ENCODE assay signal across 35 mouse cellular contexts in genomic region chr3:155942896-155943295, GRCm38 (mm10).
"Had no signal": no experiment of that assay in that cellular context is flagged by ENCODE, and none has a peak within 500 bp of the region (broad histone marks: within the 10 kb centered on the region; RNA-seq: fewer than 3 reads in every experiment).

No protein-coding gene starts in this region.

- H3K36me3 ChIP-seq: heart, embryonic 10.5 days; heart, embryonic 12.5 days; heart, embryonic 13.5 days; heart, embryonic 15.5 days; hindbrain, embryonic 10.5 days; hindbrain, embryonic 12.5 days; hindbrain, embryonic 13.5 days; hindbrain, embryonic 15.5 days; intestine, embryonic 15.5 days; kidney, embryonic 15.5 days had no signal

- H3K9ac ChIP-seq: heart, embryonic 12.5 days; heart, embryonic 13.5 days; heart, embryonic 15.5 days; hindbrain, embryonic 12.5 days; hindbrain, embryonic 13.5 days; hindbrain, embryonic 14.5 days; hindbrain, embryonic 15.5 days; intestine, embryonic 15.5 days; kidney, embryonic 15.5 days had no signal

- H3K27ac ChIP-seq: heart, embryonic 10.5 days; heart, embryonic 13.5 days; heart, embryonic 15.5 days; hindbrain, embryonic 10.5 days; hindbrain, embryonic 12.5 days; hindbrain, embryonic 13.5 days; hindbrain, embryonic 14.5 days; hindbrain, embryonic 15.5 days; hindbrain, postnatal 0 days; intestine, embryonic 15.5 days; kidney, embryonic 15.5 days; kidney, postnatal 0 days; layer of hippocampus, adult 2 months had no signal

- DNase-seq: heart, postnatal 10 days; heart, postnatal 14 days; heart, postnatal 36 days; heart, postnatal 4 days; kidney, adult 11 months; kidney, adult 18-20 months; kidney, adult 2 months; kidney, adult 8-10 months; kidney, adult 9 months; kidney, postnatal 10 days; kidney, postnatal 14 days; kidney, postnatal 25 days; kidney, postnatal 36 days; kidney, postnatal 4 days; layer of hippocampus, adult 9-11 months; layer of hippocampus, postnatal 36 days had no signal

- ATAC-seq: hindbrain, embryonic 16.5 days; hindbrain, postnatal 0 days; inflammation-experienced regulatory T-cells, adult 6 months; intestine, embryonic 15.5 days; intestine, embryonic 16.5 days; intestine, postnatal 0 days had no signal

- H3K4me1 ChIP-seq: heart, embryonic 10.5 days; heart, embryonic 12.5 days; heart, embryonic 13.5 days; heart, embryonic 15.5 days; hindbrain, embryonic 10.5 days; hindbrain, embryonic 12.5 days; hindbrain, embryonic 13.5 days; hindbrain, embryonic 15.5 days; intestine, embryonic 15.5 days; kidney, embryonic 15.5 days had no signal

- H3K4me3 ChIP-seq: heart, embryonic 10.5 days; heart, embryonic 12.5 days; heart, embryonic 13.5 days; heart, embryonic 15.5 days; hindbrain, embryonic 10.5 days; hindbrain, embryonic 12.5 days; hindbrain, embryonic 13.5 days; hindbrain, embryonic 15.5 days; intestine, embryonic 15.5 days; kidney, embryonic 15.5 days; layer of hippocampus, adult 2 months had no signal

- H3K4me2 ChIP-seq: heart, embryonic 11.5 days; heart, embryonic 12.5 days; heart, embryonic 13.5 days; heart, embryonic 15.5 days; hindbrain, embryonic 12.5 days; hindbrain, embryonic 13.5 days; hindbrain, embryonic 14.5 days; hindbrain, embryonic 15.5 days; intestine, embryonic 15.5 days; kidney, embryonic 15.5 days had no signal

- H3K27me3 ChIP-seq: heart, embryonic 12.5 days; heart, embryonic 13.5 days; heart, embryonic 15.5 days; hindbrain, embryonic 12.5 days; hindbrain, embryonic 13.5 days; hindbrain, embryonic 15.5 days; intestine, embryonic 15.5 days; kidney, embryonic 15.5 days had no signal

- H3K9me3 ChIP-seq: heart, embryonic 10.5 days; heart, embryonic 12.5 days; heart, embryonic 13.5 days; heart, embryonic 15.5 days; hindbrain, embryonic 10.5 days; hindbrain, embryonic 12.5 days; hindbrain, embryonic 13.5 days; hindbrain, embryonic 15.5 days; intestine, embryonic 15.5 days; kidney, embryonic 15.5 days had no signal
